Comparison of ENCODE assay signal across 15 mouse cellular contexts in the genomic region with DNA sequence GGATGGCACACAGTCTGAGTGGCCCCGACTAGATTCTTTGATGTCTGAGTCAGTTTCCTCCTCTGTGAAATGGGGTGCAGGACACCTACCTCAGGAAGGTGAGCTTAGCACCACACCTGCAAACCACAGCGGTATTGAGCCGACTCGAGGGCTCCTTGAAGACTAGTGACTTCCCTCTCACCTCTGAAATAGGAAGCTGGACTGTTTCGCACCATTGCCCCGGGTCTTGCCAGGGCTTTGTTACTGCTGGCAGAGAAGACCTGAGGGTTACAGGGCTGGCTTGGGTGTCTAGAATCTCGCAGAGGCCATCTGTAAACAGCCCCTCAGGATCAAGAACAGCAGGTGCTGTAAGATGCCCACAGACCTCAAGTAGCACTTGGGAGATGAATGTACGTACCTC. TPM values are rescaled to one million over a fixed set of nuclear protein-coding genes. Genes with fewer than 3 reads are reported as not detected.
DNase-seq lines count a peak whose midpoint lies in the region; ATAC-seq and TF ChIP-seq lines count a peak whose summit lies in the region.
"Had no signal": no experiment of that assay in that cellular context is flagged by ENCODE, and none has a peak within 500 bp of the region (broad histone marks: within the 10 kb centered on the region; RNA-seq: fewer than 3 reads in every experiment).

No protein-coding gene starts in this region.

- no peak for ATAC-seq in forebrain, embryonic 12.5 days (ENCODE audit: low FRiP score)
- no peak for ATAC-seq in heart, embryonic 15.5 days (replicated peaks; ENCODE audit: insufficient number of reproducible peaks, insufficient read depth, low FRiP score, low read depth)
- ATAC-seq: CD4-positive, CD25-positive, alpha-beta regulatory T cell, adult 4 months; intestine, embryonic 16.5 days had no signal

- no peak for TF ChIP-seq CTCF in lung, adult 2 months (IDR thresholded peaks at IDR 0.05; ENCODE audit: insufficient read depth, low read length)

- no peak overlapping the region for H3K4me3 ChIP-seq in forebrain, embryonic 10.5 days
- H3K4me3 ChIP-seq in forebrain, embryonic 12.5 days (replicated peaks), result no peak overlapping the region
- peak overlapping the region; percentile 57 for H3K4me3 ChIP-seq in heart, embryonic 15.5 days
- H3K4me3 ChIP-seq in lung, adult 2 months (replicated peaks; ENCODE audit: extremely low read depth, low read depth, low read length), result no peak overlapping the region

- DNase-seq in forebrain, embryonic 10.5 days (ENCODE audit: extremely low spot score, low spot score), result peak; percentile 14
- DNase-seq in heart, adult 8-10 months (ENCODE audit: low spot score), result no peak
- peak; percentile 43 to 47 for DNase-seq in B cell, adult 2 months
- DNase-seq in induced T-regulatory cell, adult 2 months (ENCODE audit: low read depth), result peak; percentile 39
- no peak for DNase-seq in lung, adult 2 months
- no peak for DNase-seq in frontal cortex, postnatal 10 days (ENCODE audit: low spot score in 2 of 2)
- DNase-seq: left cerebral cortex, postnatal 4 days; lung, embryonic 14.5 days had no signal

- H3K4me2 ChIP-seq in forebrain, embryonic 12.5 days, result no peak overlapping the region
- peak overlapping the region; percentile 88 for H3K4me2 ChIP-seq in heart, embryonic 15.5 days

- WGBS in forebrain, embryonic 10.5 days, result 79% methylated on average over 8 of the region's 8 CpGs
- 76% methylated on average over 8 of the region's 8 CpGs for WGBS in forebrain, embryonic 12.5 days
- 68% methylated on average over 8 of the region's 8 CpGs for WGBS in heart, embryonic 15.5 days
- WGBS in lung, adult 2 months, result 55% methylated on average over 8 of the region's 8 CpGs

- TF ChIP-seq POLR2A in lung, adult 2 months (IDR thresholded peaks at IDR 0.05; ENCODE audit: borderline replicate concordance, extremely low read depth, low read depth, low read length), result no peak

- H3K27ac ChIP-seq in forebrain, embryonic 10.5 days, result no peak overlapping the region
- H3K27ac ChIP-seq in forebrain, embryonic 12.5 days, result no peak overlapping the region
- no peak overlapping the region for H3K27ac ChIP-seq in heart, embryonic 15.5 days
- H3K27ac ChIP-seq: stomach, embryonic 15.5 days had no signal

- H3K9ac ChIP-seq in forebrain, embryonic 12.5 days, result no peak overlapping the region
- no peak overlapping the region for H3K9ac ChIP-seq in heart, embryonic 15.5 days

- H3K36me3 ChIP-seq in forebrain, embryonic 10.5 days (replicated peaks), result no peaks in the 10 kb centered on the region
- H3K36me3 ChIP-seq in forebrain, embryonic 12.5 days (replicated peaks), result no peaks in the 10 kb centered on the region
- H3K36me3 ChIP-seq in heart, embryonic 15.5 days, result no peaks in the 10 kb centered on the region
- H3K36me3 ChIP-seq: hindbrain, embryonic 10.5 days; stomach, embryonic 15.5 days had no signal

- H3K4me1 ChIP-seq in forebrain, embryonic 10.5 days, result peaks cover 69% of the 10 kb centered on the region
- peaks cover 31% of the 10 kb centered on the region for H3K4me1 ChIP-seq in forebrain, embryonic 12.5 days
- H3K4me1 ChIP-seq in heart, embryonic 15.5 days (replicated peaks), result peaks cover 78% of the 10 kb centered on the region
- peaks cover 12% of the 10 kb centered on the region for H3K4me1 ChIP-seq in lung, adult 2 months (ENCODE audit: control insufficient read depth, insufficient read depth, low read length)

- peaks cover 97% of the 10 kb centered on the region for H3K27me3 ChIP-seq in forebrain, embryonic 10.5 days (ENCODE audit: poor library complexity, severe bottlenecking)
- H3K27me3 ChIP-seq in forebrain, embryonic 12.5 days, result peaks cover 74% of the 10 kb centered on the region
- H3K27me3 ChIP-seq in heart, embryonic 15.5 days, result no peaks in the 10 kb centered on the region

- no peaks in the 10 kb centered on the region for H3K9me3 ChIP-seq in forebrain, embryonic 10.5 days
- no peaks in the 10 kb centered on the region for H3K9me3 ChIP-seq in forebrain, embryonic 12.5 days
- no peaks in the 10 kb centered on the region for H3K9me3 ChIP-seq in heart, embryonic 15.5 days (replicated peaks)
- H3K9me3 ChIP-seq: hindbrain, embryonic 10.5 days; stomach, embryonic 15.5 days had no signal

RNA-seq across cellular contexts. Expression of gene Plcd3, which starts 1.1 kb away (rescaled TPM):
- polyA plus RNA-seq in forebrain, embryonic 10.5 days (2016; fragmentation: Nextera tagmentation; extraction: Ambion mirVana), result 1.5 and 1.7 TPM in 2 replicates
- polyA plus RNA-seq in forebrain, embryonic 12.5 days (2016; fragmentation: Nextera tagmentation; extraction: Ambion mirVana), result 1.4 and 1.5 TPM in 2 replicates
- polyA plus RNA-seq in heart, embryonic 15.5 days (2015; fragmentation: Nextera tagmentation; extraction: Ambion mirVana), result 11.0 and 11.8 TPM in 2 replicates
- 10 to 100 TPM; 10.7 to 19.1 (median 12.1) TPM for total RNA-seq in heart, adult 8-10 months (2022)
- 11.0 and 17.2 TPM in 2 replicates for polyA plus RNA-seq in lung, adult 2 months (2012; rRNA removed)
- total RNA-seq: megakaryocyte, adult 5-6 weeks had no signal

RNA-seq across cellular contexts. Expression of gene Acbd4, which starts 1.1 kb away (rescaled TPM):
- 6.6 and 7.5 TPM in 2 replicates for polyA plus RNA-seq in forebrain, embryonic 10.5 days (2016; fragmentation: Nextera tagmentation; extraction: Ambion mirVana)
- 5.7 and 7.1 TPM in 2 replicates for polyA plus RNA-seq in forebrain, embryonic 12.5 days (2016; fragmentation: Nextera tagmentation; extraction: Ambion mirVana)
- 18.5 and 23.7 TPM in 2 replicates for polyA plus RNA-seq in heart, embryonic 15.5 days (2015; fragmentation: Nextera tagmentation; extraction: Ambion mirVana)
- total RNA-seq in heart, adult 8-10 months (2022), result 10 to 100 TPM; 24.1 to 39.8 (median 32.0) TPM
- 41.1 and 46.5 TPM in 2 replicates for polyA plus RNA-seq in lung, adult 2 months (2012; rRNA removed)

RNA-seq across cellular contexts. Expression of gene Hexim1, which starts 15.7 kb away (rescaled TPM):
- 1.8 and 2.0 TPM in 2 replicates for polyA plus RNA-seq in forebrain, embryonic 10.5 days (2016; fragmentation: Nextera tagmentation; extraction: Ambion mirVana)
- 3.4 TPM in 2 replicates for polyA plus RNA-seq in forebrain, embryonic 12.5 days (2016; fragmentation: Nextera tagmentation; extraction: Ambion mirVana)
- polyA plus RNA-seq in heart, embryonic 15.5 days (2015; fragmentation: Nextera tagmentation; extraction: Ambion mirVana), result 2.6 and 3.0 TPM in 2 replicates
- total RNA-seq in heart, adult 8-10 months (2022), result 10 to 100 TPM; 15.9 to 18.6 (median 17.0) TPM
- 15.2 and 16.0 TPM in 2 replicates for polyA plus RNA-seq in lung, adult 2 months (2012; rRNA removed)

RNA-seq across cellular contexts. Expression of gene Hexim2, which starts 31.9 kb away (rescaled TPM):
- 7.2 and 7.6 TPM in 2 replicates for polyA plus RNA-seq in forebrain, embryonic 10.5 days (2016; fragmentation: Nextera tagmentation; extraction: Ambion mirVana)
- polyA plus RNA-seq in forebrain, embryonic 12.5 days (2016; fragmentation: Nextera tagmentation; extraction: Ambion mirVana), result 10.1 and 11.8 TPM in 2 replicates
- 5.5 and 6.4 TPM in 2 replicates for polyA plus RNA-seq in heart, embryonic 15.5 days (2015; fragmentation: Nextera tagmentation; extraction: Ambion mirVana)
- 1 to 10 TPM; 1.2 to 2.0 (median 1.9) TPM for total RNA-seq in heart, adult 8-10 months (2022)
- polyA plus RNA-seq in lung, adult 2 months (2012; rRNA removed), result 2.9 and 4.7 TPM in 2 replicates

Comparison
In these comparisons a context has a peak if more than half of its experiments do, and no peak if none do; other contexts are left out.
1. DNase-seq: peak in forebrain, embryonic 10.5 days (single experiment), B cell, adult 2 months (2 of 2) and induced T-regulatory cell, adult 2 months (single experiment); none in heart, adult 8-10 months (single experiment), lung, adult 2 months (single experiment) and frontal cortex, postnatal 10 days (0 of 2).